Mouse (Mus musculus): Measurements from ENCODE around the gene Sult4a1. TPM values are rescaled to one million over a fixed set of nuclear protein-coding genes. Genes with fewer than 3 reads are reported as not detected.

Sult4a1 gene
- not detected for total RNA-seq (2021)
- long read RNA-seq, experiment 1: 0 reads
- long read RNA-seq, experiment 2: 0 reads

- peak within 1 kb of the TSS; percentile 46 for H3K4me3 ChIP-seq
- no peak within 1 kb of the TSS for H3K27ac ChIP-seq
- intact Hi-C loops (cut with DNase I): no loop called here
- no peak for TF ChIP-seq CTCF (IDR thresholded peaks at IDR 0.05)
- DNase-seq: no peak
Observed at GRCm38 (mm10) chr15:84105105-84105923, at the start of gene Sult4a1. TSS of gene Sult4a1 (minus strand) at chr15:84105754.

- Histone ChIP-seq H3K27ac (no peak overlapping the region), H3K4me3 (no peak overlapping the region)
- no peak for DNase-seq
- no peak for TF ChIP-seq CTCF (IDR thresholded peaks at IDR 0.05)
- intact Hi-C loops (cut with DNase I): no loop called here
Observed at GRCm38 (mm10) chr15:84140929-84141328, 35.4 kb upstream of the Sult4a1 start.

- no peak overlapping the region for H3K4me3 ChIP-seq
- no peak overlapping the region for H3K27ac ChIP-seq
- TF ChIP-seq CTCF (IDR thresholded peaks at IDR 0.05): no peak
- intact Hi-C loops (cut with DNase I): no loop called here
- no peak for DNase-seq
Observed at GRCm38 (mm10) chr15:84140109-84140508, 34.6 kb upstream of the Sult4a1 start.

GRCm38 (mm10) chr15:84139592-84140005, 34.0 kb upstream of the Sult4a1 start:
- no peak overlapping the region for H3K27ac ChIP-seq
- no peak for TF ChIP-seq CTCF (IDR thresholded peaks at IDR 0.05)
- no peak for DNase-seq
- H3K4me3 ChIP-seq: no peak overlapping the region
- intact Hi-C loops (cut with DNase I): loop anchor here (10.0 kb wide), 1 partner anchor 115 kb away; no protein-coding TSS in a partner anchor

- no peak for TF ChIP-seq CTCF (IDR thresholded peaks at IDR 0.05)
- H3K27ac ChIP-seq: no peak overlapping the region
- H3K4me3 ChIP-seq: no peak overlapping the region
- DNase-seq: no peak
- intact Hi-C loops (cut with DNase I): loop anchor here (10.0 kb wide), 1 partner anchor 118 kb away; no protein-coding TSS in a partner anchor
Observed at GRCm38 (mm10) chr15:84136473-84137415, 31.2 kb upstream of the Sult4a1 start.

GRCm38 (mm10) chr15:84135472-84135871, 29.9 kb upstream of the Sult4a1 start:
- DNase-seq: no peak
- Histone ChIP-seq H3K4me3 (no peak overlapping the region), H3K27ac (no peak overlapping the region)
- TF ChIP-seq CTCF (IDR thresholded peaks at IDR 0.05): peak; percentile 61
- intact Hi-C loops (cut with DNase I): loop anchor here (10.0 kb wide), 1 partner anchor 119 kb away; no protein-coding TSS in a partner anchor

- intact Hi-C loops (cut with DNase I): loop anchor here (2.0 to 10.0 kb wide), 2 partner anchors 35 to 121 kb away; no protein-coding TSS in a partner anchor
- no peak for TF ChIP-seq CTCF (IDR thresholded peaks at IDR 0.05)
- peak; percentile 90 for DNase-seq
- Histone ChIP-seq H3K27ac (peak overlapping the region; percentile 94), H3K4me3 (no peak overlapping the region; the same call in 1 of the 2 replicates)
Observed at GRCm38 (mm10) chr15:84133440-84133839, 27.9 kb upstream of the Sult4a1 start.

GRCm38 (mm10) chr15:84131971-84132370, 26.4 kb upstream of the Sult4a1 start:
- peak overlapping the region; percentile 68 for H3K4me3 ChIP-seq
- no peak for TF ChIP-seq CTCF (IDR thresholded peaks at IDR 0.05)
- peak; percentile 92 for DNase-seq
- H3K27ac ChIP-seq: peak overlapping the region; percentile 94
- intact Hi-C loops (cut with DNase I): loop anchor here (2.0 to 10.0 kb wide), 2 partner anchors 37 to 123 kb away; no protein-coding TSS in a partner anchor

GRCm38 (mm10) chr15:84131096-84131786, 25.7 kb upstream of the Sult4a1 start:
- DNase-seq: peak; percentile 81
- intact Hi-C loops (cut with DNase I): loop anchor here (10.0 kb wide), 1 partner anchor 124 kb away; no protein-coding TSS in a partner anchor

GRCm38 (mm10) chr15:84126871-84127270, 21.3 kb upstream of the Sult4a1 start:
- no peak overlapping the region for H3K4me3 ChIP-seq
- no peak overlapping the region for H3K27ac ChIP-seq
- intact Hi-C loops (cut with DNase I): no loop called here

More at GRCm38 (mm10) chr15:84131096-84131786, 25.7 kb upstream of the Sult4a1 start:
- Histone ChIP-seq H3K4me3 (peak overlapping the region; percentile 68), H3K27ac (peak overlapping the region; percentile 94)
- TF ChIP-seq CTCF (IDR thresholded peaks at IDR 0.05): peak; percentile 9; the same call in 1 of the 2 replicates

GRCm38 (mm10) chr15:84126447-84126846, 20.9 kb upstream of the Sult4a1 start:
- Histone ChIP-seq H3K4me3 (no peak overlapping the region), H3K27ac (no peak overlapping the region)
- no peak for DNase-seq
- no peak for TF ChIP-seq CTCF (IDR thresholded peaks at IDR 0.05)
- intact Hi-C loops (cut with DNase I): no loop called here

More at GRCm38 (mm10) chr15:84126871-84127270, 21.3 kb upstream of the Sult4a1 start:
- no peak for DNase-seq
- no peak for TF ChIP-seq CTCF (IDR thresholded peaks at IDR 0.05)
